Mouse (Mus musculus): ENCODE measurements around the gene Pde3a.

Pde3a gene

DNA sequence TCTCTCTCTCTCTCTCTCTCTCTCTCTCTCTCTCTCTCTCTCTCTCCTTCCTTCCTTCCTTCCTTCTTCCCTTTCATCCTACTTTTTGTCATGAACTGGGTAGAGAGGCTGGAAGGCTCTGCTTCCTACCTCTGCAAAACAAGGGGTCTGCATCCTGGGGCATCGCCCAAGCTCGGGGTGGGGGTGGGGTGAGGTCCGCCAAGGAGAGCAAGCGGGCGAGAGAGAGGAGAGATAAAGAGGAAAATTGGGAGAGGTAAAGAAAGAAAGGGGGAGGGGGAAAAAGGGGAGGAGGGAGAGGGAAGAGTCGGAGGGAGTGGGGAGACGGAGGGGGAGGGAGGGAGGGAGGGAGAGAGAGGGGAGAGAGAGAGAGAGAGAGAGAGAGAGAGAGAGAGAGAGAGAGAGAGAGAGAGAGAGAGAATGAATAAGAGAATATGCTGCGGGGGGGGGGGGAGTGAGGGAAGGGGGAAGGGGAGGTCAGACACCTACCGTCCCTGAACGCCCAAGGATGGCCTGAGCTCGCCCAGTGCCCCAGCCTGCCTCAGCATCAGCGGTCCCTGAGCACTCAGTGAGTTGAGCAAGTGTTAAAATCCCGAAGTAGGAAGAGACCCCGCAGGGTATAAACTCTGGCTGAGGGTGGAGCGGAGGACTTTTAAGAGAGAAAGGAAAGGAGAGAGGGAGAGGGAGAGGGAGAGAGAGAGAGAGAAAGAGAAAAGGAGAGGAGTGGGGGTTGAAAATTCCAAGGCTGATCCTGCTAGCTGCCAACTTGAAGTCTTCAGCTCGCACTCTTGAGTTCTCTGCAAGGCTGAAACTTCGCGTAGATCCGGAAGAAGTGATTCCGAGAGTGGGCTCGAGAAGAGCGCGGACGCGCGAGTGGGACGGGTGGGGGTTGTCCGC is at the start of gene Pde3a:
TSS of gene Pde3a (plus strand) at position 579 of the 894 bp plus-strand sequence.
- no peak for DNase-seq

DNA sequence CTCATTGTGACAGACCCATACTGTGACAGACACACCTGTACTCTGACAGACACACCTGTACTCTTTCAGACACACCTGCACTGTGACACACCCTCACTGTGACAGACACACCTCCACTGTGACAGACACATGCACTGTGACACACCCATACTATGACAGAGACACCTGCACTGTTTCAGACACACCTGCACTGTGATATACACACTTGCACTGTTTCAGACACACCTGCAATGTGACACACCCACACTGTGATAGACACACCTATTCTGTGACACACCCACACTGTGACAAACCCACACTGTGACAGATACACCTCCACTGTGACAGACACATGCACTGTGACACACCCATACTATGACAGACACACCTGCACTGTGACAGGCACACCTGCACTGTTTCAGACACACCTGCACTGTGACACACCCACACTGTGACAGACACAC is 48.9 kb upstream of the Pde3a start:
- no peak for DNase-seq

DNA sequence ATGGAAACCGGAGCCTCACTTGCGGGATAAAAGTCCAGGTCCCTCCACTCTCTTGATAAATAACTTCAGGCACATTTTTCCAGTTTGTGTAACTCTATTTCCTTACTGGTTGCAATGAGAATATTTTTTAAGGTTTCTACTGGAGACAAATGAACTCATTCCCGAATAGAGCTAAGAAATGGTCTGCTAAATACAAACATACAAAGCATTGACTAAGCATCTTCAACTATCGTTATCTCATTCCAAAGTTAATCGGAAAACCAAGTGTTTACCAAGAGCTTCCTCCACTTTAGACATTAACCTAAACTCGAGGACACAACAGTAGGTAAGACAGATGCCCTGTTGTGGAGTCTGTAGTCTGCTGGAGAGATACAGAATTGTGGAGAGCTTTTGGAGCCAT is 41.5 kb upstream of the Pde3a start:
- no peak for DNase-seq

DNA sequence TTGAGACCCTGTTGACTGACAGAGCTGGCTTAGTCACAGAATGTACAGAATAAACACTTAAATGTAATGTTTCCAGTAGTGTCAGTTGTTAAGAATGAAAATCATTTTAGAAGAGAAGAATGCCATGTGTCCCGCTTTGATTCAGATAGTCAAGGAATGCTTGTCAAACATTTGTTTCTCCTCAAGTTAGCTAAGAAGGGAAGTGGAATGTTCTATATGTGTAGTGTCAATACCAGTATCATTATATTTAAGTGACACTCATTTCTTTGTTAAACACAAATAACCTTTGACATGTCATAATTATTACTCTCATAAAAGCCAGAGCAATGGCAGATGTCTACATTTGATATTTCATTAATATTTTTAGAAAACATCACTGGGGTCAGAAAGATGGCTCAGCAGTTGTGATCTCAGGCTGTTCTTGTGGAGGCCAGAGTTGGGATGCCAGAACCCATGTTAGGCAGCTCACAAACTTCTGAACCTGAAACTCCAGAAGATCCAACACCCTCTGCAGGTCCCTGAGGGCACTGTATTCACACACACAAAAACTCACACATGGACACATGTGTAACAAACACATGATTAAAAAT is 40.7 kb upstream of the Pde3a start:
- no peak for DNase-seq

- no peak for DNase-seq
Observed at GRCm38 (mm10) chr6:141210021-141210420, 39.0 kb upstream of the Pde3a start.

GRCm38 (mm10) chr6:141221081-141221480 is 28.0 kb upstream of the Pde3a start:
- no peak for DNase-seq

DNA sequence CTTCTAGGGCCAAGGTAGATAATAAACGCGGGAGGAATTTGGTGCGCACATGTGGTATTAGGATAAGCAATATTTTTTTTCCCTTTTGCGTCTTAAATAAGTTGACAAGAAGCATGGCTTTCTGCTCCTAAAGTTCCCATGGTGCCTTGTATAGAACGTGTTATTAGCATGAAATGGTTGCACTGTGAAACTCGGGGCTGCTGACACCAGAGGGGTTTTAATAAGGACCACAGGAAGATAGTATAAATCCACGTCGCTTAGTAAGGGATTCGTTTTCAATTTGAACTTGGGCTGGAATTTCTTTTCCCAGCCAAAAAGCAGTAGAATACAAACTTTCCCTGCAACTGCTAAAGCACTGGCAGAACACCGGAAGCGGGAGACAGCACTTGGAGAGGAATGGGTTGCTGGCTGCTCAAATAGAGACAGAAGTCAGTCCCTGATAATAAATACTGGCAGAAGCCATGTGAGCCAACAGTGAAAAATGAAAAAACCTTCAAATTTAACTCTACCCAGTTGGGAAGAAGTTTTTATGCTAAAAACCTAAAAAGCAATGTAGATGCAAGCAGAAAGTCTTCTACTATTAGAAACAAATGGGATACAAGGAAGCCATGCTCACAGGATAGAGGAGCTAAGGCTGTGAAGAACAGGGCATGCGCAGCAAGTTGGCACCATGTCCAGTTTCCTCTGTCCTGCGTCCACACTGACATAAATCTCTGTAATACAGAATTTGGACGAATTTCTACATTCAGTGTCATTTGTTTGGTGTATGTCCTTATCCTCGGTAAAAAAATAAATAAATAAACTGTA is 22.0 kb upstream of the Pde3a start:
- no peak for DNase-seq

GRCm38 (mm10) chr6:141227658-141228005 is 21.4 kb upstream of the Pde3a start:
- no peak for DNase-seq

- DNase-seq = no peak
Observed at GRCm38 (mm10) chr6:141232756-141233382, 16.2 kb upstream of the Pde3a start.

DNA sequence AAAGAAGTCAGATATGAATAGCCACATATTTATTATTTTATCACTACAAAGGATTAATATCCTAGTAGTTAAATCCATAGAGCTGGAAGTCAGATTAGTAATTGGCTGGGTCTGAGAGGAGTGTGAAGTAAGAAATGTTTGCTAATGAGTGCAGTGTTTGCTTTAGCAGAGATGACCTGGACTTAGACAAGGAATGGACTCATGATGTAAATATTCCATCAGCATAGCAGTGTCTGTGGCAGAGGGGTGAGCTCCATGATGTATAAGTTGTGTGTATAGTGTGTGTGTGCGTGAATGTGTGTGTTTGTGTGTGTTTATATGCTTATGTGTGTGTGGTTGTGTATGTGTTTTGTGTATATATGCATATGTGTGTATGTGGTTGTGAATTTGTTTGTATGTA is 7.3 kb upstream of the Pde3a start:
- no peak for DNase-seq

GRCm38 (mm10) chr6:141245089-141245488 is 4.0 kb upstream of the Pde3a start:
- no peak for DNase-seq

DNA sequence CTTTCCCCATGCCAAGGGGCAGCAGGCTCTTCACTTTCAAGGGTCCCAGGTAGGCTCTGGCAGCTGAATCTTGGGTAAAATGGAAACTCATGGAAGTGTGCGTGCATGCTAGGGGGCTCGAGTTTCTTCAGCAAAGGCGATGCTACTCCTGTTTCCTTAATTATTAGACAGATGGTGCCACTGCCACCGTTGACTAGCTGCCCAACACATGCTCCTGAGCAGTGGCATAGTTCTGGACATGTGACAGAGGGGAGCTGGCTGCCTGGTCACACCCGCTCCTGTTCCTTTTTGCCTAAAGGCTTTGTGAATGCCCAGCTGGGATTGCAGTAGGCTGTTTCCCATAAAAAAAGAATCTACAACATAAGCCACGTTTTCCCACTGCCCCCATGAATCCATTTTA is 2.7 kb upstream of the Pde3a start:
- no peak for DNase-seq

DNA sequence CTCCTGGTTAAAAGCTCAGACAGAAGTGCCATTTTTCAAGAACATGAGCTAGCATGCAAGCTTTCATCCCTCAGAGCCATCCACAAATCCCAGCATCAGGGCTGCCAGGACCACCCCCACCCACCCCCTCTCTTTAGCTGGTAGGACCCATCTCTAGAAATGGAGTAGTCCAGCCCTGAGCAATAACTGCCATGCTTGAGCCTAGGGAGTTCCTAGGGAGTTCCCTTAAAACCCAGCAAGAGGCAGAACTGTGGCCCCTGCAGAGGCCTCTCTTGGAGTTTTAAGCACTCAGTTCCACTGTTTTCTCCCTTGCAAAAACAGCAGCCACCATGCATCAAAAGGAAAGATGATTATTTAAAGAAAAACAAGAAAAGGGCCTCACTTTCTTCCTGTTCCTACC is 988 bp upstream of the Pde3a start:
- no peak for DNase-seq

GRCm38 (mm10) chr6:141249585-141250295 is 671 bp downstream of the Pde3a start:
- peak; percentile 1 to 5 for DNase-seq

- DNase-seq = no peak
Observed at GRCm38 (mm10) chr6:141250296-141250629, 1.2 kb downstream of the Pde3a start.

- no peak for DNase-seq
Observed at GRCm38 (mm10) chr6:141250984-141251383, 1.9 kb downstream of the Pde3a start.

DNA sequence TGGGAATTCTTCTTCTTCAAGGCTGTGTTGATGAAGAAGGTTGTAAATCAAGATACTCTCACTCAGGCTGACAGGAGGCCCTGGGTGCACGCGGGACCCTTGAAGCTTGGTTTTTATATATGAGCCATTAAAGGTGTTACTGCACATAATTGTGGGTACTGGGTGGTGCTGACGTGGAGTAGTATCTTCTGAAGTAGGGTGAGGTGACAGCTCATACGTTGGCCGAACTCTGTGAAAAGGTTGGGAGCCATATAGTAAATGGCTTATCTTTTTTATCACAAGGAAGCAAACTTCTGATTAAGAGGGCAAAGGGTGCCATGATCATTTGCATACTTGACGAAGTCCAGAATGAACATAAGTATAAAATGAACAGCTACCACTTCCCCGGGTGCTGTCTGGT is 3.5 kb downstream of the Pde3a start:
- no peak for DNase-seq

GRCm38 (mm10) chr6:141254956-141255355 is 5.9 kb downstream of the Pde3a start:
- no peak for DNase-seq

- DNase-seq = no peak
Observed at GRCm38 (mm10) chr6:141256896-141257295, 7.8 kb downstream of the Pde3a start.

DNA sequence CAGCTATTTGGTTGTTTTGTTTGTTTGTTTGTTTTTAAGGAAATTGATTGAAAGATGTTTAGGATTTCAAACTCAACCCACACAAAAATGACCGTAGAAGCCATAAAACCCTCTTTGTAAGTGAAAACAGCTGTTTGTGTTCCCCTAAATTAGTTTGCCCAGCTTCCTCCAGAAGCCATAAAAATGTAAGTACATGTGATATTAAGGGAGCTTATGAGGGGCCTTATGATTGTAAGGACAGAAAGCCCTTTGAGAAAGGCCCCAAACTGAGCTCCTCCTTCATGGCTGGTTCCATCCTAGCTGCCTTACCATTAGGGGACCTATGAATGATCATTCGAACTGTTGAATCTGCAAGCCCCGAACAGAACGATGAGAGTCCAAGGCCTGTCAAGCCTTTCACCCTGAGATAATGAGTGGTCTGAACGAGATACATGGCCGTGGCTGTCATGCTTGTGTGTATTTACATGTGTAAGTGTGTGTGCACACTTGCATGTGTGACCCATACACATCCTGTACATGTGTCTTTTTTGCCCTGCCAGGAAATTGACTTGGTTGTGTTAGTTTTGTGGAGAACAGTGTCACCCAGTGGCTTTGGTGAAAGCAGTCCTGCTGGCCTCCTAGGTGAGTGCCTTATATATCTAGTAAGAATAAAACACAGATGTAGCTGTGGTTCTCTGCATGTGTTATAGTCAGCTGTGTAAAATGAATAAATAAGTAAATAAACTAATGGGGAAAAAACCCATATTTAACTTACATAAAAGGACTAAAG is 8.5 kb downstream of the Pde3a start:
- DNase-seq = no peak

- no peak for DNase-seq
Observed at GRCm38 (mm10) chr6:141265257-141265656, 16.2 kb downstream of the Pde3a start.

All from thymus, postnatal 36 days (tissue).